Mouse (Mus musculus) left cerebral cortex, postnatal 4 days (tissue): ENCODE results near the gene Ngrn. TPM values are rescaled to one million over a fixed set of nuclear protein-coding genes. Genes with fewer than 3 reads are reported as not detected.

Source experiments
- DNase-seq: peaks from one replicate; pipeline ENCODE4 v3.0.0-alpha.2; 2022
- intact Hi-C: fragments of 180-260 bp; cut with DNase I; formaldehyde crosslinking; loops from one replicate; pipeline ENCODE4 v1.15.1; 2025
- total RNA-seq, 2 experiments: library from RNA; stranded (reverse); gene quantifications; 2 replicates each; pipeline ENCODE4 v1.2.3; 2021

The Ngrn gene
- total RNA-seq, 2 experiments from 2014 or later, result 41.6 to 42.7 TPM

GRCm38 (mm10) chr7:80298754-80299153, 37.7 kb downstream of the Ngrn start:
- no peak for DNase-seq
- intact Hi-C loops, result no loop called here

GRCm38 (mm10) chr7:80299568-80299967, 38.6 kb downstream of the Ngrn start:
- no peak for DNase-seq
- intact Hi-C loops, result no loop called here

DNA sequence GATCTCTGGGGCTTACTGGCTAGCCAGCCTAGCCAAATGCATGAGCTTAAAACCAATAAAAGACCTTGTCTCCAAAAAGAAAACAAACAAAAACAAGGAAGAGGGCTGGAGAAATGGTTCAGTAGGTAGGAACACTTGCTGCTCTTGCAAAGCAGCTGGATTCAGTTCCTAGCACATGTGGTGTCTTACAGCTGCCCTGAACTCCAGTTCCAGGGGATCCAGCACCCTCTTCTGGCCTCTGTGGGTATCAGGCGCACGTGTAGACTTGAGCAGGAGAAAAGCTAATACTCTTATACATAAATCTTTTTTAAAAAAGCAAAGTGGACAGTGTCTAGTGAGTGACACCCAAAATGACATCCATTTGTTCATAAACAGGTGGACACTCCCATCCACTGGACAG, 40.5 kb downstream of the Ngrn start:
- intact Hi-C loops, result no loop called here
- DNase-seq, result no peak

DNA sequence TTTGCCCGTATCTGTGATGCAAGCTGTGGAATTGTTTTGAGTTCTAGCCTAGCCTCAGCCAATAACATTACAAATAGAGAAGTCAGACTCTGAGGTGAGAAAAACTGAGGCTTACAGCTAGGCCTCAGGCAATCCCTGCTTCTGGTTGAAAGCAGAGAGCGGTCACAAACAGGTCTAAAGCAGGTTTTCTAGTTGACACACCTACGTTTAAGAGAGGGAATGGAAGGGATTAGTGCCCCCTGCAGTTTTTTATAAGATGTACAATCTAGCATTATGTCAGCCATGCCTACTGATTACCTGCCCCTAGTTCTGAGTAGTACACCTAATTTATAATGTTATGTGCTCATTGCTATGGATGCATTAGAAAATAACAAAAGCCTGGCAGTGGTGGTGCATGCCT, 46.8 kb downstream of the Ngrn start:
- intact Hi-C loops, result no loop called here
- DNase-seq, result no peak

- DNase-seq, result no peak
- intact Hi-C loops, result no loop called here
Observed at GRCm38 (mm10) chr7:80310771-80311170, 49.8 kb downstream of the Ngrn start.

Other genes starting within 250 kb of the Ngrn start
- 10 to 100 TPM; 19.3 to 23.7 TPM for gene Zfp710, start 236.4 kb upstream of the Ngrn start, total RNA-seq
- gene Idh2, start 145.8 kb upstream of the Ngrn start, total RNA-seq, result 10 to 100 TPM; 66.4 to 74.7 TPM
- gene Sema4b, start 74.4 kb upstream of the Ngrn start, total RNA-seq, result 10 to 100 TPM; 31.4 to 33.9 TPM
- gene Cib1, start 28.4 kb upstream of the Ngrn start, total RNA-seq, result 10 to 100 TPM; 14.2 to 16.4 TPM
- 1 to 10 TPM; 4.6 to 5.1 TPM for gene Gdpgp1, start 28.4 kb upstream of the Ngrn start, total RNA-seq
- gene Ttll13, start 14.8 kb upstream of the Ngrn start, total RNA-seq, result 1 to 10 TPM; 1.1 to 2.2 TPM
- 10 to 100 TPM; 34.1 to 36.0 TPM for gene Vps33b, start 8.4 kb downstream of the Ngrn start, total RNA-seq
- 10 to 100 TPM; 16.5 to 18.0 TPM for gene Prc1, start 33.2 kb downstream of the Ngrn start, total RNA-seq
- gene Rccd1, start 63.2 kb downstream of the Ngrn start, total RNA-seq, result 10 to 100 TPM; 16.9 to 22.8 TPM
- gene Unc45a, start 79.8 kb downstream of the Ngrn start, total RNA-seq, result 10 to 100 TPM; 63.0 to 63.3 TPM
- gene Hddc3, start 81.9 kb downstream of the Ngrn start, total RNA-seq, result 10 to 100 TPM; 49.2 to 50.8 TPM
- 100 to 1,000 TPM; 112 to 121 TPM for gene Man2a2, start 110.2 kb downstream of the Ngrn start, total RNA-seq
- gene Fes, start 126.7 kb downstream of the Ngrn start, total RNA-seq, result 1 to 10 TPM; 5.2 to 7.5 TPM
- 10 to 100 TPM; 41.5 to 44.8 TPM for gene Furin, start 144.2 kb downstream of the Ngrn start, total RNA-seq